Mouse (Mus musculus) adrenal gland, postnatal 14 days (tissue): ENCODE measurements around the gene Ywhae. TPM values are rescaled to one million over a fixed set of nuclear protein-coding genes. Genes with fewer than 3 reads are reported as not detected.

Experiments
- DNase-seq: peaks from one replicate; pipeline ENCODE4 v3.0.0; 2021; ENCODE audit warnings: mixed read lengths
- total RNA-seq: library from RNA; stranded (reverse); gene quantifications from 2 replicates; pipeline ENCODE4 v1.2.3, GENCODE M21; 2021

Gene Ywhae
- total RNA-seq, 1 experiment from 2014 or later: 585 TPM

DNA sequence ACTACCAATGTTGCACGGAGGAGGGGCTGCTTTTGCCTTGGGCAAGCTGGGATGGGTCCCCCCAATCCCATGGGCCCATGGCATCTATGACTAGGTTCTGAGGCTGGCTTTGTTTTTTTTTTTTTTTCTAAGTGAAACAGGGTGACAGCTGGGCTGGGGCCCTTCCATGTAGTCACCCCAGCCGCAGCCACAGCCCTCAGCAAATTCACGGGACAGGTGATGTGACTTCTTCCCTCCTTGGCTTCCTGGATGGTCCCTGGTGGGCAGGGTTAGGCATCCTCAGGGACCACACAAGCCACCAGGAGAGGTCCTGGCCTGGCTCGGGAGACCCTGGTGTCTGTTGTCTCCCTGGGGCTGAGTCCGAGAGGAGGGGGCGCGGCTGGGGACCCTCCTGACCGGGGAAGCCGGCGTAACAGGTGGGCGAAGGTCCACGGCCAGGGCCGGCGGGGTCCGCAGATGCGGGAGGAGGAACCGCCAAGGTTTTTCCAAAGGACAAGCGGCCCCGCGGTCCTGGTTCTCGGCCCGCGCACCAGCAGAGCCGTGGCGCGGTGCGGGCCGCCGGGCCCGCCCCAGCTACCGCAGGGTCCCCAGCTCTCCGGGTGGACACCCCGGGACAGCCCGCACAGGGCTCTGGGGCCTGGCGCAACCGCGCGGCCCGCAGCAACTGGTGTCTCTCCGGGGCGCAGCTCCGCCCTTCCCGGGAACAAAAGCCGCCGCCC, 62.1 kb downstream of the Ywhae start:
- no peak for DNase-seq

GRCm38 (mm10) chr11:75795321-75795636, 62.6 kb downstream of the Ywhae start:
- peak; percentile 68 for DNase-seq

- DNase-seq: peak; percentile 85
Measured at GRCm38 (mm10) chr11:75796029-75796445, 63.4 kb downstream of the Ywhae start, which contains the start of gene Doc2b. Doc2b (minus strand) TSS chr11:75796049.

DNA sequence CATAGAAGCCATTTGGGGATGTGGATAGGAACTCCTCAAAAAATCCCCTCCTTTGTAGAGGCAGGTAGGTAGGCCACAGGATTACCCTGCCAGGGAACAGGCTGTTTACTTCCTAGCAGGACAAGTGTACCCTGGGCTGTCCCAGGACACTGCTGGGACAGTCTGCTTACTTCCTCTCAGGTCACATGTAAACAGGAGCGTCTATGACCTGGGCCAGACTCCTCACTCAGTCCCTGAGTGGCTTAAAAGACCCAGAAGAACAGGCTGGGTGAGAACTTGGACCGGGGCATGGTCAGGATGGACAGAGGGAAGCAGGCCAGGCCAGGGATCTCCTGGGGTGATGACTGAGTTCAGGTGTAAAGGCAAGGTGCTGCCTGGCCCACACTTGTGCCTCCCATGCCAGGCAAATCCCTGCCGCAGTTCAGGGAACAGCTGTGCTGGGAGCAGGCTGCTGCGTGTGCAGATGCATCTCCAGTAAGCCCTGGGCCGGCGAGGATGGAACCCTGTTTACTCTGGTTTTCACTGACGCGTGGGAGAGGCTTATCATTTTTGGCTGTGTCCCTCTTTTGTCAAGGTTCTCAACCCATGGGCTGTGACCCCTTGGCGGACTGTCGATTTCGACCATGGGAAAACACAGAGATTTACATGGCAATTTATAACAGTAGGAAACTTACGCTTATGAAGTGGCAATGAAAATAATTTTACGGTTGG, 64.0 kb downstream of the Ywhae start:
- no peak for DNase-seq

DNA sequence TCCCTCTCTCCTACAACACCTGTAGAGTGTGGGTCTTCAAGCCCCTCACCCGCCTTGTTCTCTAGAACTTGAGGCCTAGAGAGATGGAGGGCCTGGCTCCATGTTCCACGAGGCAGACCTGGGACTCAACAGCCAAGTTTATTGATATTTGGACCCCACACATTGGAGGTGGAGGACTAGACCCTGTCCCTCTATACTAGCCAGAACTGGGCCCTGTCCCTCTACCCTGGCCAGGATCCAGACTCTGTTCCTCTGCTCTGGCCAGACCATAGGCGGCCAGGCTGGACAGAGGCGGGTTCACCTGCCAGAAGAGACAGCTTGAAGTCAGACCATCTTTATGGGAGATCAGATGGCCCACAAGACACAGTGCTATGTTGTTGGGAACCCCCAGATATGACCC, 68.7 kb downstream of the Ywhae start:
- no peak for DNase-seq

DNA sequence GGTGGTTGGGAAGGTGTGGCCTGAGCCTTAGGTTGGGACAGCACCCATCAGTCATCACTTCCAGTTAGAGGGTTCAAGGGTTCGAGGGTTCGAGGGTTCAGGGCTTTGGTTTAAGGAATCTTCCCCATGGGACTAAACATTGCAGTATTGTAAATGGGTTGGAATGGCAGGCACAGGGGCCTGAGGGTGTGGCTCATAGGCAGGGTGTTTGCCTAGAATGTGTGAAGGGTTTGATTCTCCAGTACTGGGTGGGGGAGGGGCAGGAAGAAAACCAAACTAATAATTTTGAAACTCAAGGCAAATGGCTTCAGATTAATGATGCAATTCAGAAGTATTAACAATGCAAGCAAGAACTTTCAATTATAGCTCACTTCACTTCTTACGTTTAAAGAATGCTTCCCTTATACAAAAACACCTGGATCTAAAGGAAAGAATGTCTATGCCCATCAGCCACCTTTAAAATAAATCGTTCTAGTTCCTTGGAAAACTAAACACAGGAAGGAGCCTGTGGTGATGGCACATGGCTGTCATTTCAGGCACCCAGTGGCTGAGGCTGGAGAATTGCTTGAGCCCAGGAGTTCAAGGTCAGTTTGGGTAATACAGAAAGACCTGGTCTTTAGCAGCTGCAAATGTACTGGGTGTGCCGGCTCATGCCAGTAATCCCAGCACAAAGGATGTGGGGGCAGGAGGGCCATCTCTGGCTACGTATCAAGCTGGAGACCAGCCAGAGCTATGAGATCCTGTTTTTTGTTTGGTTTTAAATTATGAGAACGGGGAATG, 69.3 kb downstream of the Ywhae start:
- no peak for DNase-seq

- peak; percentile 61 for DNase-seq
Measured at GRCm38 (mm10) chr11:75807486-75807885, 74.8 kb downstream of the Ywhae start.

DNA sequence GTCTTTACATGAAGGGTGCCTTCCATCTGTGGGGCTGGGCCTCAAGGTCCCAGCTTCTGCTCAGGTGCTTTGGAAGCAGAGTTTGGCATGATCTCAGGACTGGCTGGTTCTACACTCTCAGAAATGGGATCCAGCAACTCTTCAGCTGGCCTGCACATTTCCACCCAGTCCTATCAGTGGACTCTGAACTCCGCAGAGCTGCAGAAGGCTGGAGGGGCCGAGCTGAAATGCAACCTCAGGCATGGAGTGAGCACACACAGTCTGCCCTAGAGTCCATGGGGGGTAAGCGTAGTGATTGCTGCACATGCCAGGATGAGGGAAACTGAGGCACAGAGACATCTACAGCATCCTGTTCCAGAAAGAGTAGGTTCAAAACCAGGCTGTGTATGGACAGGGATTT, 77.9 kb downstream of the Ywhae start:
- DNase-seq: no peak

DNA sequence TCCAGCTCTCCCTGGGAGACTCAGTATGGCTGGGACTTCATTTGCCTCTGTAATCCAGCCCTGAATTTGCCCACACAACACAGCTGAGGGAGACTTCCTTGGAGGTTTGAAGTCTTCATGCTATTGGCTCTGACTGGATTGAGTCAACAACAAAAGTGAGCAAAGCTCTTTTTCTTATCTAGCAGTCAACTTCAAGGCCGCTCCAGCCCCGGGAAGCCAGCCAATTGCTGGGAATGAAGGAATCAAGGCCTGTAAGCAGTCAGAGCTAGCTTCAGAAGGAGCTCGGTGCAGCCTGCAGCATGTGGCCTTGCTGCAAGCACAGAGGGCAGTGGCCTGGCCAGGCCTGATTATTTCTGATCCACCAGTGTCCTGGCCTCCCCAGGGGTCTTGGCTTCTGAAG, 79.2 kb downstream of the Ywhae start:
- DNase-seq: peak; percentile 99

DNA sequence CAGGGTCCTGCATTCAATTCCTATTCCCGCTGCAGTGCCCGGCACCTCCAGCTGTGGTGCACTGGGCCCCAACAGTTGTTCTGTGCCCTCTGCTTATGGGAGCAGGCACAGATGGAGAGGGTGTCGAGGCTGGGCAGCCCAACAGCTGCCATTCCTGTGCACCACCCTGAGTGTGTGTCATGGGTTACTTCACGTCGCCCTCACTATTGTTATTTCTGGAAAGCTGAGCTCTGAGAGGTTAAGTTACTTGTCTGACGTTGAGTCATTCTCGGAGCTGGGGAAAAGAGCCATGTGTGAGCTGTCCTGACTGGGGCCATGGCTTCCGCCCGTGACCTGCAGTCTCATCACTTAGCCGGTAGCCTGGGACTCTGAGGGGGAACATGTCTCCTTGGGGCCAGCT, 80.4 kb downstream of the Ywhae start:
- peak; percentile 66 for DNase-seq

Other genes starting within 250 kb of the Ywhae start
- 127 and 135 TPM in 2 replicates for gene Prpf8, start 246.1 kb upstream of the Ywhae start, total RNA-seq
- gene Rilp, start 222.8 kb upstream of the Ywhae start, total RNA-seq: 14.3 and 15.9 TPM in 2 replicates
- 12.7 and 14.6 TPM in 2 replicates for gene Scarf1, start 219.3 kb upstream of the Ywhae start, total RNA-seq
- gene Slc43a2, start 201.2 kb upstream of the Ywhae start, total RNA-seq: 22.4 and 29.2 TPM in 2 replicates
- 150 and 164 TPM in 2 replicates for gene Pitpna, start 144.8 kb upstream of the Ywhae start, total RNA-seq
- 32.3 and 41.8 TPM in 2 replicates for gene Inpp5k, start 101.9 kb upstream of the Ywhae start, total RNA-seq
- 148 and 155 TPM in 2 replicates for gene Myo1c, start 82.4 kb upstream of the Ywhae start, total RNA-seq
- 100 and 101 TPM in 2 replicates for gene Crk, start 53.6 kb upstream of the Ywhae start, total RNA-seq
- 12.3 and 16.4 TPM in 2 replicates for gene Doc2b, start 63.2 kb downstream of the Ywhae start, total RNA-seq
- 10.7 and 13.1 TPM in 2 replicates for gene Rph3al, start 205.6 kb downstream of the Ywhae start, total RNA-seq